Mouse (Mus musculus) MEL (cell line): ENCODE data around the gene A630023A22Rik. TPM values are rescaled to one million over a fixed set of nuclear protein-coding genes. Genes with fewer than 3 reads are reported as not detected.

Experiments
- DNase-seq: peaks from one replicate; pipeline ENCODE4 v3.0.0; 2011; ENCODE audit warnings: low read depth, low spot score
- H3K27ac ChIP-seq: 2 replicates; pipeline ENCODE4 v1.5.1; 2012; ENCODE audit warnings: low read depth, mild to moderate bottlenecking, control low read depth, low read length, moderate library complexity; ENCODE audit not compliant: control insufficient read depth
- H3K27me3 ChIP-seq, 2 experiments: fragments of 150-350 bp in 1 of 2; sonication (generic) in 1 of 2; 2 replicates each; pipeline ENCODE4 v1.6.1; 2012; ENCODE audit warnings: low read length in 2 of 2, mild to moderate bottlenecking in 2 of 2, improper control_type of control experiment in 1 of 2, moderate library complexity in 1 of 2; ENCODE audit not compliant: insufficient read depth in 2 of 2, control insufficient read depth in 1 of 2
- H3K36me3 ChIP-seq, 2 experiments: 2 replicates each; pipeline ENCODE4 v1.6.1; 2012 to 2014; ENCODE audit warnings: low read length in 2 of 2, improper control_type of control experiment in 1 of 2, inconsistent platforms in 1 of 2, mild to moderate bottlenecking in 1 of 2; ENCODE audit not compliant: insufficient read depth in 2 of 2, control insufficient read depth in 1 of 2
- H3K4me1 ChIP-seq, 2 experiments: fragments of 150-350 bp in 1 of 2; sonication (generic) in 1 of 2; 2 replicates each; pipeline ENCODE4 v1.6.1; 2012; ENCODE audit warnings: low read length in 2 of 2, improper control_type of control experiment in 1 of 2, mild to moderate bottlenecking in 1 of 2; ENCODE audit not compliant: insufficient read depth in 2 of 2, control insufficient read depth in 1 of 2
- H3K4me3 ChIP-seq, 2 experiments: fragments of 150-350 bp in 1 of 2; sonication (generic) in 1 of 2; 2 replicates each; pipeline ENCODE4 v1.5.1; 2012; ENCODE audit warnings: low read depth in 2 of 2, low read length in 2 of 2, mild to moderate bottlenecking in 2 of 2, moderate library complexity in 2 of 2, control low read depth in 1 of 2, improper control_type of control experiment in 1 of 2; ENCODE audit not compliant: control insufficient read depth in 1 of 2, insufficient read depth in 1 of 2
- H3K79me2 ChIP-seq: 2 replicates; pipeline ENCODE4 v1.6.1; 2012; ENCODE audit warnings: mild to moderate bottlenecking, low read length, moderate library complexity; ENCODE audit not compliant: control insufficient read depth, poor library complexity, insufficient read depth
- H3K9ac ChIP-seq: 2 replicates; pipeline ENCODE4 v1.6.1; 2012; ENCODE audit warnings: low read depth, mild to moderate bottlenecking, control low read depth, low read length, moderate library complexity; ENCODE audit not compliant: control insufficient read depth, poor library complexity, severe bottlenecking
- H3K9me3 ChIP-seq: fragments of 150-350 bp; sonication (generic); replicated peaks from 2 replicates; pipeline ENCODE4 v1.6.1; 2012; ENCODE audit warnings: mild to moderate bottlenecking, low read length, improper control_type of control experiment, moderate library complexity; ENCODE audit not compliant: insufficient read depth
- BHLHE40 ChIP-seq: IDR thresholded peaks from 2 replicates; pipeline ENCODE4 v1.6.1; 2012; ENCODE audit warnings: low read depth, mild to moderate bottlenecking, inconsistent platforms, low read length, improper control_type of control experiment, borderline replicate concordance
- CHD2 ChIP-seq: IDR thresholded peaks from 2 replicates; pipeline ENCODE4 v1.6.1; 2011; ENCODE audit warnings: low read length, improper control_type of control experiment
- CTCF ChIP-seq, 3 experiments: IDR thresholded peaks in 2 of 3; conservative IDR thresholded peaks in 1 of 3; 2 replicates each; pipeline ENCODE4 v1.5.1; 2011 to 2012; ENCODE audit warnings: low read length in 3 of 3, low read depth in 2 of 3, mild to moderate bottlenecking in 2 of 3, improper control_type of control experiment in 1 of 3, inconsistent platforms in 1 of 3, mixed read lengths in 1 of 3, moderate library complexity in 1 of 3; ENCODE audit not compliant: control insufficient read depth in 1 of 3, insufficient read depth in 1 of 3, poor library complexity in 1 of 3, severe bottlenecking in 1 of 3
- E2F4 ChIP-seq: IDR thresholded peaks from 2 replicates; pipeline ENCODE4 v1.6.1; 2011; ENCODE audit warnings: low read depth, low read length, improper control_type of control experiment, borderline replicate concordance
- ELF1 ChIP-seq: IDR thresholded peaks from 2 replicates; pipeline ENCODE4 v1.6.1; 2014; ENCODE audit warnings: low read depth, mild to moderate bottlenecking, inconsistent platforms, low read length, improper control_type of control experiment, moderate library complexity
- EP300 ChIP-seq, 2 experiments: IDR thresholded peaks; 2 replicates each; pipeline ENCODE4 v1.6.1; 2011; ENCODE audit warnings: improper control_type of control experiment in 2 of 2, low read length in 2 of 2, low read depth in 1 of 2, mild to moderate bottlenecking in 1 of 2
- GATA1 ChIP-seq: IDR thresholded peaks from 2 replicates; pipeline ENCODE4 v1.6.1; 2011; ENCODE audit warnings: low read depth, low read length, improper control_type of control experiment
- KAT2A ChIP-seq: conservative IDR thresholded peaks from 2 replicates; pipeline ENCODE4 v1.6.1; 2012; ENCODE audit warnings: low read depth, low read length, improper control_type of control experiment, inconsistent platforms
- MAFK ChIP-seq: IDR thresholded peaks from 2 replicates; pipeline ENCODE4 v1.6.1; 2011; ENCODE audit warnings: low read depth, mild to moderate bottlenecking, low read length, improper control_type of control experiment, borderline replicate concordance
- MAX ChIP-seq: IDR thresholded peaks from 2 replicates; pipeline ENCODE4 v1.6.1; 2011; ENCODE audit warnings: low read length, improper control_type of control experiment
- MEF2A ChIP-seq: IDR thresholded peaks from 2 replicates; pipeline ENCODE4 v1.6.1; 2014; ENCODE audit warnings: low read depth, mild to moderate bottlenecking, inconsistent platforms, low read length, improper control_type of control experiment; ENCODE audit not compliant: poor library complexity, insufficient replicate concordance, severe bottlenecking; ENCODE audit errors: extremely low read depth
- MYB ChIP-seq: IDR thresholded peaks from 2 replicates; pipeline ENCODE4 v1.6.1; 2011; ENCODE audit warnings: mild to moderate bottlenecking, low read depth, low read length, improper control_type of control experiment
- MYC ChIP-seq: IDR thresholded peaks from 2 replicates; pipeline ENCODE4 v1.6.1; 2011; ENCODE audit warnings: low read depth, mild to moderate bottlenecking, low read length, improper control_type of control experiment, moderate library complexity
- POLR2A ChIP-seq, 2 experiments: IDR thresholded peaks; 2 replicates each; pipeline ENCODE4 v1.6.1; 2011 to 2012; ENCODE audit warnings: low read length in 2 of 2, mild to moderate bottlenecking in 2 of 2, control low read depth in 1 of 2, improper control_type of control experiment in 1 of 2, low read depth in 1 of 2, moderate library complexity in 1 of 2; ENCODE audit not compliant: control insufficient read depth in 1 of 2, insufficient read depth in 1 of 2, poor library complexity in 1 of 2
- POLR2AphosphoS2 ChIP-seq: IDR thresholded peaks from 2 replicates; pipeline ENCODE4 v1.6.1; 2011; ENCODE audit warnings: low read length, improper control_type of control experiment
- POLR2AphosphoS5 ChIP-seq: IDR thresholded peaks from 2 replicates; pipeline ENCODE4 v1.6.1; 2012; ENCODE audit warnings: low read depth, borderline replicate concordance, mild to moderate bottlenecking, inconsistent platforms, low read length, moderate library complexity, mixed read lengths
- RAD21 ChIP-seq: IDR thresholded peaks from 2 replicates; pipeline ENCODE4 v1.6.1; 2011; ENCODE audit warnings: mild to moderate bottlenecking, low read depth, low read length, improper control_type of control experiment
- SIN3A ChIP-seq: IDR thresholded peaks from 2 replicates; pipeline ENCODE4 v1.6.1; 2012; ENCODE audit warnings: low read length, improper control_type of control experiment, inconsistent platforms
- SMC3 ChIP-seq: IDR thresholded peaks from 2 replicates; pipeline ENCODE4 v1.6.1; 2011; ENCODE audit warnings: low read depth, low read length, improper control_type of control experiment
- TBP ChIP-seq: IDR thresholded peaks from 2 replicates; pipeline ENCODE4 v1.8.0; 2011; ENCODE audit warnings: low read depth, low read length, improper control_type of control experiment
- TCF12 ChIP-seq: IDR thresholded peaks from 2 replicates; pipeline ENCODE4 v1.6.1; 2014; ENCODE audit warnings: low read depth, mild to moderate bottlenecking, inconsistent platforms, low read length, improper control_type of control experiment, moderate library complexity
- ZC3H11A ChIP-seq: IDR thresholded peaks from 2 replicates; pipeline ENCODE4 v1.6.1; 2012; ENCODE audit warnings: low read depth, mild to moderate bottlenecking, inconsistent platforms, low read length, improper control_type of control experiment
- ZKSCAN1 ChIP-seq: IDR thresholded peaks from 2 replicates; pipeline ENCODE4 v1.6.1; 2012; ENCODE audit warnings: low read depth, mild to moderate bottlenecking, inconsistent platforms, low read length, improper control_type of control experiment, moderate library complexity
- polyA plus RNA-seq, 2 experiments: library from polyadenylated mRNA; stranded (reverse) in 1 of 2; unstranded in 1 of 2; fragments of >175 nt in 1 of 2; fragments of >200 nt in 1 of 2; gene quantifications; 2 replicates each; pipeline versions ENCODE4 v1.2.1 to v1.2.4; 2012; ENCODE audit warnings: low replicate concordance in 2 of 2, low read depth in 1 of 2; ENCODE audit not compliant: insufficient read length in 2 of 2, insufficient read depth in 1 of 2, missing spikeins in 1 of 2
- total RNA-seq: library from RNA; depleted of rRNA; stranded (reverse); fragments of 300-350 nt; gene quantifications from 2 replicates; pipeline ENCODE4 v1.2.3, GENCODE M21; 2012

Gene A630023A22Rik
- total and polyA plus RNA-seq, 3 experiments, result not detected

DNA sequence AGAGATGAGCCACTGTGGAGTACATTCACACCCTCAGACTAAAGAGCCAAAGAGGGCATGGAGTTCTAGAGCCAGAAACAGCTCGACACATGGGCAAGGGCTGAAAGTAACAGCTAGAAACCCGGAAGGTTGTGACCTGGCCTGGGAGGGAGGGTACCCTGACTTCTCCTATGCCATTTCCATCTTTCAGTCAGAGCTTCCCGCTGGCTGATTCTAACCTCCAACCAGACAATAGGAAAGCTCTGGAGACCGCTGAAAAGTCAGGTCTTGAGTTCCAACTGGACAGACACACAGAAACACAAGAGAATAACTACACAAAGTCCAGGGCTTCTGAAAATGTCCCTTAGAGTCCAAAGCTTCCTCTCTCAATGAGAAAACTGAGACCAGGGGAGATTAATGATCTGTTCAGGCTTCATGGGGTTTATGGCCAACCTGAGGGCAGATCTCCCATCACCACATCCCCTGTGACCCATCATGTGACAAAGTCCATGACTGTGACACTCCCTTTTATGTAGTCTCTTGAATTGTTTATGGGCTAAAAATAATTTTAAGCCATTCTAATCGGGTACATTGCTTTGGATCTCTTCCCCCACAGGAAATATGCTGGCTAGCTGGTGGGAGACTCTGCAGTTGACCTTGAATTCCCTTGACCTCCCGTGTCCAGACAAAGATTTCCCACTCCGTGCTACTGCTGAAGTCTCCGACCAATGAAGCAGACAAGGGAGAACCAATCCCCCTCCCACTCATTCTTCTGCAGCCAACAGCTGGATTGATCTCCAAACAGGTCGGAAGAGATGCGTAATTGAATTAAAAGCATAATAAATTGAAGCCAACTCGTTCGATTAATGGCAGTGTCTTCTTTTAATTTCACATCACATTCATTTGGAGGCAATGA is 17.7 kb upstream of the A630023A22Rik start:
- Histone ChIP-seq H3K4me1 (no peaks in the 10 kb centered on the region), H3K79me2 (no peaks in the 10 kb centered on the region), H3K4me3 (no peak overlapping the region), H3K27ac (no peak overlapping the region), H3K27me3 (no peaks in the 10 kb centered on the region; a peak in 1 of 4 replicates), H3K9ac (no peak overlapping the region), H3K36me3 (no peaks in the 10 kb centered on the region), H3K9me3 (no peaks in the 10 kb centered on the region)
- TF ChIP-seq ZC3H11A, result no peak
- TF ChIP-seq MEF2A, result no peak
- no peak for TF ChIP-seq MAFK
- TF ChIP-seq POLR2A (IDR thresholded peaks at IDR 0.05; ENCODE audit: control insufficient read depth in 1 of 2, insufficient read depth in 1 of 2, low read depth in 1 of 2, low read length in 2 of 2, poor library complexity in 1 of 2), result no peak
- no peak for TF ChIP-seq ZKSCAN1
- no peak for TF ChIP-seq SIN3A
- no peak for TF ChIP-seq MAX
- TF ChIP-seq MYB, result no peak
- no peak for TF ChIP-seq EP300 (IDR thresholded peaks at IDR 0.05; ENCODE audit: low read depth in 1 of 2, low read length in 2 of 2)
- no peak for TF ChIP-seq GATA1
- no peak for TF ChIP-seq ELF1
- no peak for TF ChIP-seq E2F4
- TF ChIP-seq MYC, result no peak
- no peak for TF ChIP-seq BHLHE40
- TF ChIP-seq TBP, result no peak
- no peak for DNase-seq

DNA sequence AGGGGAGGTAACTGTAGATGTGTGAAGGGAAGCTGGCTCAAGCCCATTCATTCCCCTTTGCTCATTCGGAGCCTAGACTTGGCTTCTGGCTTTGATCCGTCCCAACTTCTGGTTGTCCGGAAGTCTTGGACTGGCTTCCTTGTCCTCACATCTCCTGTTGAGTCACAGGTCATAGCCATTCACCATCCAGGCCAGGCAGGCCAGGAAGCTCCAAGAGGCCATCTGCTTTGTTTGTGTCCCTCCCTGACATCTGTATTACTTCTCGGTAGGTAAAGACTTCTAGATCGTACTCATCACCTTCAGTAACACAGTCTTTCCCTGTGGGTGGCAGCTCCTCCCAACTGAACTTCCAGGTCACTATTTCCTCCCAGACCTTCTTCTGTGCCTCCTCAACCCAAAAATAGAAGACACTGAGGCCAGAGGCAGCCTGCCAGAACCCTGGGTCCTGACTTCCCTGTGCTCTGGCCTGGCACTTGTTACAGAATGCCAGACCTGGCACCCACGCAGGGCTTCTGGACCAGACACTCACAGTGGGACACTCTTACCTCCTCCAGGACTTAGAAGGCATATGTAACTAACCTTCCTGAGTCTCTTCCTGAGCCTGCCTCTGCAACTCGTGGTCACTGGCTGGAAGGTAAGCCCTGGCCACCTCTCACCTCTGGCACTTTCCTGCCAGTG is 16.6 kb upstream of the A630023A22Rik start:
- no peak for DNase-seq
- Histone ChIP-seq H3K79me2 (no peaks in the 10 kb centered on the region), H3K4me3 (no peak overlapping the region)
- no peak for TF ChIP-seq SMC3
- no peak for TF ChIP-seq KAT2A
- no peak for TF ChIP-seq POLR2A (IDR thresholded peaks at IDR 0.05; ENCODE audit: control insufficient read depth in 1 of 2, insufficient read depth in 1 of 2, low read depth in 1 of 2, low read length in 2 of 2, poor library complexity in 1 of 2)
- TF ChIP-seq POLR2AphosphoS5, result no peak
- no peak for TF ChIP-seq MYC
- no peak for TF ChIP-seq RAD21
- TF ChIP-seq MYB, result no peak
- TF ChIP-seq TCF12, result no peak
- TF ChIP-seq CTCF (IDR thresholded peaks at IDR 0.05 in 2 of 3, conservative IDR thresholded peaks at IDR 0.05 in 1 of 3; ENCODE audit: control insufficient read depth in 1 of 3, insufficient read depth in 1 of 3, low read depth in 2 of 3, low read length in 3 of 3, poor library complexity in 1 of 3, severe bottlenecking in 1 of 3), result no peak
- TF ChIP-seq POLR2AphosphoS2, result no peak
- TF ChIP-seq CHD2, result no peak
- TF ChIP-seq, all 39 proteins: peak for 0
- Histone ChIP-seq H3K9ac (no peak overlapping the region), H3K27ac (no peak overlapping the region), H3K36me3 (no peaks in the 10 kb centered on the region), H3K4me1 (no peaks in the 10 kb centered on the region), H3K9me3 (no peaks in the 10 kb centered on the region), H3K27me3 (no peaks in the 10 kb centered on the region; a peak in 1 of 4 replicates)
